Mouse (Mus musculus): Measurements from ENCODE around the gene Dazap1. TPM values are rescaled to one million over a fixed set of nuclear protein-coding genes. Genes with fewer than 3 reads are reported as not detected.

The Dazap1 gene
- total RNA-seq, 2 experiments from 2014 or later = 77.2 to 83.0 TPM

DNA sequence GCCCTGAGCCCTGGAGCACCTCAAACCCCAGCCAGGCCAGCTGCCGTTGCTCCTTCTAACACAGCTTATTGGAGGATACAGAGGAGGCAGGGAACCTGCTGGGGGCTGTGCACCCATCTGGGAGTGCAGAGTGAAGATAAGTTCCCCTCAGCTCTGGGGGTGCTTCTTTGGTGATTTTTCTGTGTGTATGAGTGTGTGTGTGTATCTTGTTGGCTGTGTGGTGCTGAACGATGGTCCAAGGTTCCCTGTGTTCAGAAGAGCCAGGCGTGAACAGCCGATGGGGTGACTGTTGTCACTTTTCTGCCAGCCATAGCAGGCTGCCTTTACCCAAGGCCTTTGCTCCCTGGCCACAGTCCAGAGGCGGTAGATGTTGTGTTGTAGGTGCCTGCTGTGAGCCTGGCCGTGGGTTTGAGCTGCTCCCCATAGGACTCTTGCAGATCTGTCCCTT is 9.5 kb downstream of the Dazap1 start:
- DNase-seq (ENCODE audit: low spot score in 2 of 2) = no peak

DNA sequence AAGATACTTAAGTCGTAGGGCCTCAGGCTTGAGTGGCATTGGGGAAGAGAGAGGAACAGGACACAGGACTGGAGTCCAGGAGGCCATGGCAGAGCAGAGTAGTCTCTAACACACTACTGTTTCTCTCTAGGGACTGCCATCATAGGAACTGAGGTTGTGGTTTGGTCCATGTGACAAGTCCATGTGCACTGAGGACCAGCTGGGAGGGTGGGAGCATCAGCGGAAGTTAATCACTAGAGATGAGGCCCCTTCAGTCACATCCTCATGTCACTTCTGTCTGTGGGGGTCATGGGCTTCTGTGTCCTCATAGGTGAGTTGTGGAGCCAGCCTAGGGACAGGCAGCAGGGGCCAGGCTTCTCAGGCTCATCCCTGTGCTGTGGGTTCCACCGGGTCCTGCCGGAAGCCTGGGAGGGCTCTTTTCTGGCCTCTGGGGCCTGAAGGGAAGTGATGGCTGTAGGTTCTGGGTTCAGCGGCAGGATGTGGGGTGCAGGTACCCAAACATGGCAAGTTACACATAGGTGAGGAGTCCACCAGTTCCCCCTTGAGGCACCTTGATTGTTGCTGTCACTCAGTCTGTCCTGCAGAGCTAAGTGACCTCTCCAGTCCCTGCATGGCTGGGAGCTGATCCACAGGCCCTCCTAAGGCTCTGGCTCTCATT is 10.0 kb downstream of the Dazap1 start:
- no peak for DNase-seq (ENCODE audit: low spot score in 2 of 2)

DNA sequence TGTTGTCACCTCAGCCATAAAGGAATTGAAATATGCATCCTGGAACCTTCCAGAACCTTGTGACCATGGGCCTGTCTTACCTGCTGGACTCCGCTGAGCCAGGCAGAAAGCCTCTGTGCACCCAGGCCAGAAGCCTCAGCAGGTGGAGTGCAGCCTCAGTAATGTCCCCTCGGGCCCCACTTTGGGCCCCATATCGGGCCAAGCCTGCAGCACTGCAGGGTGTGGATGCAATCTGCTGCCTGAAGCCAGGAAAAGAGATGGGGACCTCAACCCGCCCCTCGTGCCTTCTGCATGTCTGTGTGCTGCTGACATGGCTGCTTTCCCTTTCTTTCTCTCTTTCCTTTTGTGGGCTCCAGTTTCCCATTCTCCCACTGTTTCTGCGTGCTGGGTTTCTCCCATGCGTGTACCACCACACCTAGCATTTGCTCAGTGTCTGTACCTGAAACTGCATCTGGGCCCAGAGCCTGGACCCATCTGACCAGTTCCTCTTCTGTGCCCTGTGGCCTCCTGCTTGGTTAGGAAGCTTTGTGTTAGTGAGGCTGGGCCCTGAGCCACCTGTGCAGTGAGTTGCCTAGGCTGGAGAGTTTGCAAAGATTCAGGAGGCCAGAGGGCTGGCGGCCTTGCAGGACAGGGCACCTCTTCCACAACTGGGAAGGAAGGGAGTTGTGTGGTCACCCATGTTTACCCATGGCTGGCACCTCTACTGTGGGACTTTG is 10.7 kb downstream of the Dazap1 start:
- no peak for DNase-seq (ENCODE audit: low spot score in 2 of 2)

DNA sequence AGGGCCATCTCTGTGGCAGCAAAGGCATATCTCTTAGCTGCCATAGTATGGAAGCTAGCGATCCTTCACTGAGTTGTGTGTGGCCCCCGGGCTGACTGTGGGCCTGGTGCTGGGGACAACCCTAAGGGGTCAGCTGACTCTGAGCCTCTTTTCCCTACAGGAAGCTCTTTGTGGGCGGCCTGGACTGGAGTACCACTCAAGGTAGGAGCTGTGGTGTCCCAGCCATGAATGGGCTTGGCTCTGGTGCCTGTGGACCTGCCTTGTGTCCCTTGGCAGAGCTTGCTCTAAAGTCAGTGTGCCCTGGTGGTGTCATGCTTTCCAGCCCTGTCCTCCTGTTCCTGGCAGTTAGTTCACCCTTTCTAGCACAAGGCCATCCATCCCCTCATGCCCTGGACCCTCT is 12.6 kb downstream of the Dazap1 start:
- no peak for DNase-seq (ENCODE audit: low spot score in 2 of 2)

DNA sequence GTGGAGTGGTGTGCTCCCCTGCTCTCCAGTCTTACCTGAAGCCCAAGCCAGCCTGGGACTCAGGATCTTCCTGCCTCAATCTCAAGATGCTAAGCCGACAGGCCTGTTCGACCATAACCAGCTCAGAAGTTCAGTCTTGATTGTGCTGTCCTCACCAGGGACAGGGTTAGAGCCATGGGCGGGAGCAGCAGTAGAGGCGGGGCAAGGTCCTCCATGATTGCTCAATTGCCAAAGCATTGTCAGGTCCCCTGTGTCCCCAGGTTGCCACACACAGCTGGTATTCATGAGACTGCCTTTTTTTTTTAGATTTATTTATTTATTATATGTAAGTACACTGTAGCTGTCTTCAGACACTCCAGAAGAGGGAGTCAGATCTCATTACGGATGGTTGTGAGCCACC is 15.0 kb downstream of the Dazap1 start:
- no peak for DNase-seq (ENCODE audit: low spot score in 2 of 2)

DNA sequence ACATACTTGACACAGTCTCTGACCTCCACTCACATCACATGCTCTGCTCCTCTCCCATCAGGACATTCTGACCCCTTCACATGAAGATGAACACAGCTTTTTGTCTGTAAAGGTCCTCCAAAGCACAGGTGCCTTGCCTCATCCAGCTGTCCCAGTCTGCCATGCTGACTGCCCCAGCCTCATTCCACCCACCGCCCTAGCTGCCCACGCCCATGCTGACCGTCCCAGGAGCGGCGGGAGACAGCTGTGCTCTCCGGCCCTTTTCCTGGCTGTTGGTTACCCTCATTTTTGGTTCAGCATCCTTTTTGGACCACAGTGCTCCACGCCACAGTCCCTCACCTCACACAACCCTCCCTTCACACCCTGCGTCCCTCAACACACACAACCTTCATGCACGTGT is 17.1 kb downstream of the Dazap1 start:
- no peak for DNase-seq (ENCODE audit: low spot score in 2 of 2)

DNA sequence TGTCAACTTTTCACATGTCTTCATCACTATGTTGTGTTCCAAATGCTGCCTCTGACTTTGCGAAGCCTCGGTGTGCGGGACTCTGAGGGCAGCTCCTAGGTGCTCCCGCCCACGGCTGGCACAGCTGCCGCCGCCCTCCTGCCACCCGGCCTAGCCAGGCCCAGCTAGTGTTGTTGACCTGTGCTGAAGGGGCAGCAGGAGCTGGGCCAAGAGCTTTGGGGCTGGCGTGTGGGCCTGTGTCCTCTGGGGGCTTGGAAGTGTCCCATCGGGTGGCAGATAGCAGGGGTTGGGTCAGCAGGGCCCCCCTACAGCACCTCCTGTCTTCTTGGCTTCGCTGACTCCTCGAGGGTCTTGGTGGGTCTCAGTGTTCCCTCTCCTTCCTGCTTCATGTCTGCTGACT is 18.0 kb downstream of the Dazap1 start:
- no peak for DNase-seq (ENCODE audit: low spot score in 2 of 2)

DNA sequence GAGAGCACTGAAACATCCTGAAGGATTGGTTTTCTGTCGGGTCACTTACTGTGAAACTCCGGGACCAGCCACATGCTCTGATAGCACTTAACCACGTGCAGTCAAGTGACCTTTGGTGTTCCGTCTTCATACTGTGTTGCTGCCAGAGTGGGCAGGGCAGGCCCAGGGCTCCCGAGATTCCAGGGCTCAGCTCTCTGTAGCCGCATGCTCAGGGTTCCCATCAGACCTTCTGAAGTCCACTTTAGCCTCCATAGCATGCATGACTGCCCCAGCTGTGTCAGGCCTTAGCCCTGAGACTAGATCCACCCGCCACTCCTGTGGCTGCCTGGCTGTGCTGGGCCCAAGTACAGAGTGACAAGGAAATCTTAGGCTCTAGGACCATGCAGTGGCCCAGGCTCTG is 20.0 kb downstream of the Dazap1 start:
- DNase-seq (ENCODE audit: low spot score in 2 of 2) = no peak

DNA sequence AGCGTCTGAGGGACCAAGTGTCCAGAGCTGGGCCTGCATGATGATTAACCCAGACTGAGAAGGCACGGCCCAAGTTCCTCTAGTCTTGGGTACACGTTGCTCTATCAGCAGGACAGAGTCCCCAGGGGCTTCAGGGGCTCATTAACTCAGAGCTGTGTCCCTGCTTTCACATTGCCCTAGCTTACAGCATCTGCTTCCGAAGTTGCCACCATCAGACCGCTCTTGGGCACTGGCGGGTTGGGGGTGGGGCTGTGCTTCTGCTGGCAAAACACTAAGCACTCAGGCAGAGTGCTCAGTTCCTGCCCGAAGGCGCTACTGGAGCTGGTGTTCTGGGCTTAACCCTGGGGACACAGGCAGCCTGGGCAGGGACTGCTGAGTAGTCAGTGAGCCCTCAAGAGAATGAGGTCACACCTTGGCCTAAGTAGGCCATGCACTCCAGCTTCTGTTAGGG is 20.7 kb downstream of the Dazap1 start:
- no peak for DNase-seq (ENCODE audit: low spot score in 2 of 2)

DNA sequence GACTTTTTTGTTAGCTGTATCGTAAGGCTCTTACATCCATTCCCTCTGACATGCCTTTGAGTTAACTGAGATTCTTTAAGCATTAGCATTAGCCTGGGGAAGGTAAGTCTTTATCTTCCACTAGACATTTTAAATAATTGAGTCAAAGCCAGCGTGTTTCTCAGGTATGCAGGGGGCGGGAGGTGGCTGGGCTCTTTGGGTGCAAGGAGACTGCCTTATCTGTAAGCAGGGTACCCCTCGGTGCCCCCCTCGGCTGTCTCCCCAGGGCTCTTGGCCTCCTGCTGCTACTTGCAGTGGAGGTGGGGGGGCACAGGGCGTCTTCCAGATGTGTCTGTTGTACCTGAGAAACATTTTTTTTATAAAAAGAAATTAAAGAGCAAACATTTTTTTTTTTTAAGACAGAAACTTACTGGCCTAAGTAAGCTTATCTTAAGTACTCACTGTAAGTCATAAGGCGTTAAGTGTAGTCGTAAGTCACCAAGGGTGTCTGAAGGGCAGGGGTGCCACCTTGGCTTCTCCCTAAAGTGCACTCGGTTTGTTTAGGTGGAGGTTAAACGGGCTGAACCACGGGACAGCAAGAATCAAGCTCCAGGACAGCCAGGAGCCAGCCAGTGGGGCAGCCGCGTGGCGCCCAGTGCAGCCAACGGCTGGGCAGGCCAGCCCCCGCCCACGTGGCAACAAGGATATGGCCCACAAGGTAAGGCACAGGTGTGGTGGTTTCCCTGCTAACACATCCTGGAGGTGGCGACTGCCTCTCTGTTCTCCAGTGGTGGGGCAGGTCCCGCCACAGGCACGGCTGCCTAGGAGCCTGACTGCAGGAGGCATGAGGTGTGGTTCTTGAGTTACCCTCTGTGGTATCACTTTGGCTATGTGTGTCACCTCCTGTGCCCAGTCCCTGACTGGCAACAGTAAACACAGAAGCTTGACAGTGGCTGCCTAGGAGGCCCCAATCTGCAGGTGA is 21.5 kb downstream of the Dazap1 start:
- DNase-seq (ENCODE audit: low spot score in 2 of 2) = no peak

DNA sequence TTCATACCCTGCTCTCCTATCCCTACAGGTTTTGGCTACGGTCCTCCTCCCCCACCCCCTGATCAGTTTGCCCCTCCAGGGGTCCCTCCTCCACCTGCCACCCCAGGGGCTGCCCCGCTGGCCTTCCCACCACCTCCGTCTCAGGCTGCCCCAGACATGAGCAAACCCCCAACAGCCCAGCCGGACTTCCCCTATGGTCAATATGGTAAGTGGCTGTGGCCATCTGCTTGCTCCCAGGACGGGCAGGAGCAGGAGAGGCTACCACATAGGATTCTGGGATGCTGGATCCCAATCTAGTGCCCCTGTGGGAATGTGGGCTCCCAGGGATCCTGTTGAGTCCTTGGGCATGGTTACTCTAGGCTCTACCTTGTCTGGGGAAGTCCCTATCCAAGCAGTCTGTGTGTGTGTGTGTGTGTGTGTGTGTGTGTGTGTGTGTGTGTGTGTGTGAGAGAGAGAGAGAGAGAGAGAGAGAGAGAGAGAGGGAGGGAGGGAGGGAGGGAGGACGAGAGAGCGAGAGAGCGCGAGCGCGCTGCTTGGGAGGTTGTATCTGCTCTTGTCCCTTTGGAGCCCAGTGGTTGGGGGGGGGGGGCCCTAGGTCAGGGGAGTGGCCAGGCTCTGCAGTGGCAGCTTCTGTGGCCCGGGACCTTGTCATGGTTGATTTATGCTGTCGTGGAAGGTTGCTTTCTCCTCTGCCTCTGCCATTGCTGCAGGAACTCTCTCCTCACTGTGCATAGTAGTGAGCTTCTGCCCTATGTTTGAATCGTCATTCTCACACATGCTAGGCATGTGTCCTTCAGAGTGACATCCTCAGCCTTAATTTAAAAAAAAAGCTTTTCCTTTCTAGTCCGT is 24.2 kb downstream of the Dazap1 start:
- DNase-seq (ENCODE audit: low spot score in 2 of 2) = no peak

DNA sequence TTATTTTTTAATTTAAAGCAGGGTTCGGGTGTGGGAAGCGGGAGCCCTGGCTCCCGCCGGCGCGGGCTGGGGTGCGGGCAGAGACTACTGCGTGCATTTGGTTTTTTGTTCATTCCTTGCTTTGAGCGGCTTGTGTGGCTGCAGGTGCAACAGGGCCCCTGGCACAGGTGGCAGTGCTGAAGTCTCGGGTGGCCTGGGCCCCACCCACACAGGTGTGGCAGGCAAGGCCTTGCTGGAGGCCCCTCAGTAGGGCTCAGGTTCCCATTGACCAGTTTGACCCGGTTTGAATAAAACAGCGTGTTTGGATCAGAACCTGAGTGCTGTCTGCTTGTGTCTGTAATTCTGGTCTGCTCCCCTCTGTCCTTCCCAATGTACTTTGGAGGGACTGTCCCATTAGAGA is 26.8 kb downstream of the Dazap1 start:
- DNase-seq (ENCODE audit: low spot score in 2 of 2) = no peak

DNA sequence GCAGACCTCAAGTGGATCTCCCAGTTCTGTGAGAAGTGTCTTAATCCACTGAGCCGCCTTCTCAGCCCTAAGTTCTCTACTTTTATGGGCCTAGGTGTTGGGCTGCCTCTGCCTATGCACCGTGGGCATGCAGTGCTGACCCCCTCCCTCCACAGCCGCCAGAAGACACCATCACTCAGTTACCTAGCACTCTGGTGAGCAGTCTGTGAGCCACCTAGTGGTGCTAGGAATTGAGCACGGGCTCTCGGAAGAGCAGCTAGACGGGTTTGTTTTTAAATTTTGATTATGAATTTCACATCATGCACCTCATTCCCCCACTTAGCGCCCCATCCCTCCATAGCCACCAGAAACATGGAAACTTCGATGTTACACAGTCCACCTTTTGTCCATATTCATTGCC is 27.4 kb downstream of the Dazap1 start:
- DNase-seq (ENCODE audit: low spot score in 2 of 2) = no peak

DNA sequence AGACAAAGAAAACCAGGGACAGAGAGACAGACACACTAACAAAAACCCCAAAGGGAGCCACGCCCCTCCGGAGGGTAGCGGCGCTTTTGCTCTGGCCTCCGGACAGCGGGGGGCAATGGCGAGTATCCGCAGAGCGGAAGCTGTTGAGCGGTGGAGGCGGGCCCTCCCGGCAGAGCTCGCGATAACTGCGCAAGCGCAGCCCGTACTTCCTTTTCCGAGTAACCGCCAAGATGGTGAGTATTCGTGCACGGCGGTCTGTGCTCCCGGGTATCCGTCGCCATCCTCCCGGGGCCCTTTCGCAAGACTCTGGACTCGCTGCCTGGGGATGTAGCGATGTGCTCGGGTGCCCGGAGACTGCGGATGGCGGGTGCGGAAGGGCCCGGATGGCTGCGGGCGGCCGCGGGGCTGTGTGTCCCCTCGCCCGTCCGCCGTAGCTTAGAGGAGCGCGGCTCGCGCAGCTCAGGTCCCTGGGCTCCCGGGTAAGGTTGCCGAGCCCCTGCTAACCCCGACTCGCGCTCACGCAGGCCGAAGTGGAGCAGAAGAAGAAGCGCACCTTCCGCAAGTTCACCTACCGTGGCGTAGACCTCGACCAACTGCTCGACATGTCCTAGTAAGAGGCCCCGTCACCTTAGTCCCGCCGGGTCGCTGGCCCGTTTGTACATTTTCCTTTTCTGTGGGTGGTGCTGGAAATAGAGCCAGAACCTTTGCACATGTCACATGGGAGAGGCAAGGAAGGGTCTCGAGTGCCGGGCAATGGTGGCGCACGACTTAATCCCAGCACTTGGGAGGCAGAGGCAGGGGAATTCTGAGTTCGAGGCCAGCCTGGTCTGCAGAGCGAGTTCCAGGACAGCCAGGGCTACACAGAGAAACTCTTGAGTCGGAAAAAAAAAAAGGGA is 31.2 kb downstream of the Dazap1 start, which contains the start of gene Rps15:
TSS of gene Rps15 (plus strand) at position 203 of the 896 bp plus-strand sequence.
- peak; percentile 89 to 94 for DNase-seq (ENCODE audit: low spot score in 2 of 2)

DNA sequence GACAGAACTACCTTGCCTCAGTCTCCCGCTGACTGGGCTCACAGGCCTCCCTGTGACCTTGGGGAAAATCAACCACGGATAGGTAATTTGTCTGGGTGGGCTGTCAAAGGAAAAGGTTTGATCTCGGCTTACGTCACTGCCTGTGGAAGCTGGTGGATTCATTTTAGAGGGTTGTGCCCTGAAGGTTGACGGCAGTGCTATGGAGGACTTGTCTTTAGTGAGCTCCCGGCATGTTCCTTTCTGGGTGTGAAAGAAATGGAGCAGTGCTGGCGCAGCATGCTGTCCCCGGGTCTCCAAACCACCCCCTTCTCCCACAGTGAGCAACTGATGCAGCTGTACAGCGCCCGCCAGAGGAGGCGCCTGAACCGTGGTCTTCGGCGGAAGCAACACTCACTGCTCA is 32.0 kb downstream of the Dazap1 start:
- no peak for DNase-seq (ENCODE audit: low spot score in 2 of 2)

DNA sequence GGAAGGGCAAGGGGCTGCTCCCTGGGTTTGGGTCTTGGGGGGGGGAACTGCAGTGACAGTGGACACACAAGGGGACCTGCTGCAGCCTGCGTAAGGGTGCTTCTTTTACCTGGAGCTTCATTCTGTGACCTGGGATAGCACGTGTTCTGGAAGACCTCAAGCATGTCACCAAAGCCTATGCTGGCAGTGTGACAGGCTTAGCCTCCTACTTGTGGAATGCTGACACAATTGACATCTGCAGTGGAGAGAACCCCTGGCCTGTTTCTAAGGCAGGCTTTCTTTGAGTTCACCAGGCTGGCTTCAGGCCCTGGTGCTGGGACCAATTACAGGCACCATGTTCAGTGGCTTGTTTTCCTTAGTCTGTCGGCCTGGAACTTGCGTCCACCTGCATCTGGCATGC is 33.0 kb downstream of the Dazap1 start:
- no peak for DNase-seq (ENCODE audit: low spot score in 2 of 2)

DNA sequence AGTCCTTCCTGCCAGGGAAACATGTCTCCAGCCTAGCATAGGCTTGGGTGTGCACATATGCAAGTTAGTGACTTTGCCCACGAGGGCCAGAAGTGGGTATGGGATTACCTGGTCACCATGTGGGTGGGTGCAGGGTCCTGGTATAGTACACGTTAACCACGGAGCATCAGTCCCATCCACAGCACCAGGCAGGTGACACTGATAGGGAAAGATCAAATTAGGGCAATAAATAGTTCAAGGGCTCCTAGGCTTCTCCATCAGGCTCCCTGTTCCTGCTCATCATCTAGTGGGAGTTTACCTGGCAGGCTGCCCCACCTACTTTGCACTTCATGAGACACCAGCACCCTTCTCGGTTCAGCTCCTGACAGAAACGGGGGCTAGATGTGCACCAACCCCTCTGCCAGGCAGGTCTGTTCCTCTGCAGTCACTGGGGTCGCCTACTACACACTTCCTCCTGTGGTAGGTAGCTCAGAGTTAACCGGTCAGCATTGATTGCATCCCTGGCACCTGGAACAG is 33.6 kb downstream of the Dazap1 start:
- DNase-seq (ENCODE audit: low spot score in 2 of 2) = no peak

DNA sequence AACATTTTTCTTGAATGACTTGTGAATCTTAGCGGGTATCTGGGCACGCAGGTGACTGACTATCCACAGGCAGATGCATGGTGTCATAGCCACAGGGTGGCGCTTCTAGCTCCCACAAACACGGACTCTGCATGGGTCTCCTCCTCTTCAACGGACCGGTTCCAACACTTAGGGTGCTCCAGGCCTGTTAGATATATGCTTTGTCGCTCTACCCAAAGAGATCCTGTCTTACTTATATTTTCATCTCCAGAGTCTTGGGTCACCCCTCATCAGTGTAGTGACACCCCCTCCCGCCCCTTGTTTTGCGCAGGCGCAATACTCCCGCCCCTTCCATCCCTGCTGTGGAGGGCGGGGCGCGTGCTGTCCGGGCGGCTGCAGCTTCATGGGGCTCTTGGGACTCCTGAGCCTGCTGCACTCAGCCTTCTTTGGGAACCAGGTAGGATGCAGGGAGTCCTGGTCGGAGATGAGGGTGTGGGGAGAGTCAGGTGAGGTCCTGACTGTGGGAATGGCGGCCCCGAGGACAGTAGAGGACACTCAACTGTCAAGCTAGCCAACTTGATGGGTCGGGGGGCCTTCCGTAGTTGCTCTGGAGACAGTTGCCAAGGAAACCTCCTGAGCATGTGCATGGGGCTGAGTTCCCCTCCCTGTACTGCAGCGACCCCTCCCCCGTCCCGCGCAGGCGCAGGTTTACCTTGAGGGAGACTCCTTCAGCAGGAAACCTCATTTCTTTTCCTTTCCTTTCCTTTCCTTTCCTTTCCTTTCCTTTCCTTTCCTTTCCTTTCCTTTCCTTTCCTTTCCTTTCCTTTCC is 34.5 kb downstream of the Dazap1 start, which contains the start of gene Apc2:
TSS of gene Apc2 (plus strand) at position 360 of the 808 bp plus-strand sequence.
- DNase-seq (ENCODE audit: low spot score in 2 of 2) = peak; percentile 73 to 87
